Mouse (Mus musculus) 3134 (cell line): ENCODE measurements at regions not wholly inside any gene's neighbourhood (a gene's known extent, or its start where the extent isn't known, plus 50 kb on each side); places are given as distances from the start of the nearest gene placed in this dataset.

Experiments used
- DNase-seq: peaks from one replicate; pipeline ENCODE4 v3.0.0-alpha.2; 2011; ENCODE audit warnings: low spot score; ENCODE audit not compliant: insufficient read length; ENCODE audit errors: extremely low read depth

- DNase-seq, result no peak
Observed at GRCm38 (mm10) chr13:115676836-115677235, 575.1 kb upstream of the Itga1 start.

GRCm38 (mm10) chr13:115673729-115674128 is 572.0 kb upstream of the Itga1 start:
- DNase-seq, result no peak

GRCm38 (mm10) chr13:115671685-115672084 is 569.9 kb upstream of the Itga1 start:
- no peak for DNase-seq

GRCm38 (mm10) chr13:115669516-115669915 is 567.8 kb upstream of the Itga1 start:
- DNase-seq, result no peak

GRCm38 (mm10) chr13:115655134-115655533 is 553.4 kb upstream of the Itga1 start:
- no peak for DNase-seq

- no peak for DNase-seq
Observed at GRCm38 (mm10) chr13:115652935-115653334, 551.2 kb upstream of the Itga1 start.

GRCm38 (mm10) chr13:115652352-115652751 is 550.6 kb upstream of the Itga1 start:
- no peak for DNase-seq

GRCm38 (mm10) chr13:115631410-115632105 is 529.8 kb upstream of the Itga1 start:
- DNase-seq, result no peak

GRCm38 (mm10) chr13:115630603-115631002 is 528.8 kb upstream of the Itga1 start:
- no peak for DNase-seq

- DNase-seq, result no peak
Observed at GRCm38 (mm10) chr13:115613174-115613573, 511.4 kb upstream of the Itga1 start.

- DNase-seq, result no peak
Observed at GRCm38 (mm10) chr13:115606441-115606840, 504.7 kb upstream of the Itga1 start.

- no peak for DNase-seq
Observed at GRCm38 (mm10) chr13:115595126-115595671, 493.4 kb upstream of the Itga1 start.

- no peak for DNase-seq
Observed at GRCm38 (mm10) chr13:115575967-115576366, 474.2 kb upstream of the Itga1 start.

GRCm38 (mm10) chr13:115575052-115575891 is 473.5 kb upstream of the Itga1 start:
- DNase-seq, result no peak

- DNase-seq, result no peak
Observed at GRCm38 (mm10) chr13:115541167-115541566, 439.4 kb upstream of the Itga1 start.

- no peak for DNase-seq
Observed at GRCm38 (mm10) chr13:115535900-115536299, 434.1 kb upstream of the Itga1 start.

- no peak for DNase-seq
Observed at GRCm38 (mm10) chr13:115513914-115514313, 412.1 kb upstream of the Itga1 start.

GRCm38 (mm10) chr13:115512214-115512613 is 410.4 kb upstream of the Itga1 start:
- DNase-seq, result no peak

- no peak for DNase-seq
Observed at GRCm38 (mm10) chr13:115508646-115509045, 406.9 kb upstream of the Itga1 start.

- DNase-seq, result no peak
Observed at GRCm38 (mm10) chr13:115494399-115494798, 392.6 kb upstream of the Itga1 start.

GRCm38 (mm10) chr13:115475861-115476260 is 374.1 kb upstream of the Itga1 start:
- DNase-seq, result no peak

- DNase-seq, result no peak
Observed at GRCm38 (mm10) chr13:115465689-115466088, 363.9 kb upstream of the Itga1 start.
